Mouse (Mus musculus): Measurements from ENCODE around the gene F2rl1. TPM values are rescaled to one million over a fixed set of nuclear protein-coding genes. Genes with fewer than 3 reads are reported as not detected.

F2rl1 gene
- polyA plus RNA-seq, 2 experiments from 2014 or later = 17.0 to 21.0 TPM

Other genes starting within 250 kb of the F2rl1 start
- gene Zbed3, start 201.6 kb downstream of the F2rl1 start, polyA plus RNA-seq (2017; shearing (Covaris generic)) = 1 to 10 TPM; 1.5 to 1.9 TPM
- gene Aggf1, start 149.9 kb downstream of the F2rl1 start, polyA plus RNA-seq (2017; shearing (Covaris generic)) = 10 to 100 TPM; 11.3 to 12.4 TPM
- not detected for gene Crhbp, start 80.3 kb downstream of the F2rl1 start, polyA plus RNA-seq (2017; shearing (Covaris generic))
- gene S100z, start 46.5 kb downstream of the F2rl1 start, polyA plus RNA-seq (2017; shearing (Covaris generic)) = not detected
- gene F2r, start 93.3 kb upstream of the F2rl1 start, polyA plus RNA-seq (2017; shearing (Covaris generic)) = 10 to 100 TPM; 32.9 to 37.3 TPM
- 1 to 10 TPM; 8.3 to 9.3 TPM for gene F2rl2, start 171.6 kb upstream of the F2rl1 start, polyA plus RNA-seq (2017; shearing (Covaris generic))

Data from activated CD4-positive, CD25-positive, alpha-beta regulatory T cell, adult 4 months (primary cell).